Mouse (Mus musculus) mouse embryonic stem cell (cell line): Measurements from ENCODE around the gene Batf3.
"Not testable (repeated sequence)": the region's sequence is repeated elsewhere in the genome, so short reads cannot be mapped to it uniquely, and the experiment has no call there.

Experiments used
- in situ Hi-C, 2 experiments: fragments of 300-500 bp; cut with MboI; formaldehyde crosslinking; loops; 1 replicate in 1 of 2; 3 replicates in 1 of 2; pipeline ENCODE4 v1.14.3; 2019 to 2020; ENCODE audit warnings: low sequenced_read_pairs in 2 of 2, low pct_unique_long_range_greater_than_20kb in 1 of 2, mixed read lengths in 1 of 2; ENCODE audit not compliant: unreplicated experiment in 1 of 2

The Batf3 gene

GRCm38 (mm10) chr1:191115514-191116238 is 18.0 kb downstream of the Batf3 start:
- in situ Hi-C loops: no loop called here

- in situ Hi-C loops: no loop called here
These were observed 25.1 kb downstream of the Batf3 start for GRCm38 (mm10) chr1:191122744-191123143.

- in situ Hi-C loops: no loop called here
These were observed 26.0 kb downstream of the Batf3 start for GRCm38 (mm10) chr1:191123696-191124095.

GRCm38 (mm10) chr1:191124288-191124687 is 26.6 kb downstream of the Batf3 start:
- in situ Hi-C loops: no loop called here

GRCm38 (mm10) chr1:191125811-191126638 is 28.4 kb downstream of the Batf3 start:
- in situ Hi-C loops: no loop called here

GRCm38 (mm10) chr1:191131692-191132091 is 34.0 kb downstream of the Batf3 start:
- in situ Hi-C loops: no loop called here

- in situ Hi-C loops: no loop called here
These were observed 34.6 kb downstream of the Batf3 start for GRCm38 (mm10) chr1:191132240-191132639.

GRCm38 (mm10) chr1:191132934-191133333 is 35.3 kb downstream of the Batf3 start:
- in situ Hi-C loops: no loop called here

- in situ Hi-C loops: no loop called here
These were observed 37.8 kb downstream of the Batf3 start for GRCm38 (mm10) chr1:191135406-191135805.

GRCm38 (mm10) chr1:191138436-191138835 is 40.8 kb downstream of the Batf3 start:
- in situ Hi-C loops: no loop called here

- in situ Hi-C loops: no loop called here
These were observed 41.3 kb downstream of the Batf3 start for GRCm38 (mm10) chr1:191138874-191139495.

- in situ Hi-C loops: no loop called here
These were observed 43.3 kb downstream of the Batf3 start for GRCm38 (mm10) chr1:191140983-191141382.

GRCm38 (mm10) chr1:191149489-191149888 is 51.8 kb downstream of the Batf3 start:
- in situ Hi-C loops: not testable (repeated sequence)

- in situ Hi-C loops: no loop called here
These were observed 53.4 kb downstream of the Batf3 start for GRCm38 (mm10) chr1:191150924-191151605.

GRCm38 (mm10) chr1:191153052-191153451 is 55.4 kb downstream of the Batf3 start:
- in situ Hi-C loops: no loop called here

- in situ Hi-C loops: no loop called here
These were observed 56.7 kb downstream of the Batf3 start for GRCm38 (mm10) chr1:191154314-191154713.
